In the genomic region with DNA sequence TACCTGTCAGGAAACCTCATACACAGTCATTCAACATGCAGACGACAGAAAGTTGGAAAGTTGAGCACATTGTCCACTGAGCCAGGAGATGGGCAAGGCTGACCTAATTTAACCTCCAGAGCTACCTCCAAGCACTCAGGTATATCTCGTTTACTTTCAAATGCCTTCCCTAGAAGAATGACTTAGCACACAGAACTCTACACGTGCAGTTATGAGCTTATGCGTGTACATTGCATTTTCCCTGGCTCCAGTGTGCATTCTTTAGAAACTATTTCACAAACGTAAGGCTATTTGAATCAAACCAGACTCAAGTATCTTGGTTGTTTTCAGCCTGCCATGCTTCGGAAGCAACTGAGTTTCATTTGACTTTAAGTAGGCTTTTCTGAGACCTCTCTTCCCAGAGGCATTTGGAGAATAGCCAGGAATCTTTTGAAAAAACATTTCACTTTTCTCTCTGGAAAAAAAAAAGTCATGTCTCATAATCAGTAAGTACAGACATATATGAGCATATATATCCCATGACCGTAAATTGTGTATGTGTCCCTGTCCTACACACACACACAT, we compare ENCODE assay signal across 29 mouse cellular contexts.
DNase-seq lines count a peak whose midpoint lies in the region; ATAC-seq lines count a peak whose summit lies in the region.
"Had no signal": no experiment of that assay in that cellular context is flagged by ENCODE, and none has a peak within 500 bp of the region (broad histone marks: within the 10 kb centered on the region; RNA-seq: fewer than 3 reads in every experiment).

No protein-coding gene starts in this region.

- DNase-seq in intestine, embryonic 14.5 days (ENCODE audit: low spot score), result no peak
- no peak for DNase-seq in lung, postnatal 10 days
- DNase-seq in adipocyte (ENCODE audit: low spot score) (peak; percentile 34), liver (no peak)
- DNase-seq: adrenal gland, adult 2 months; cerebellum, adult 2 months; cerebellum, postnatal 14 days; forebrain, postnatal 0 days; gastrocnemius, postnatal 10 days; heart, postnatal 36 days; kidney, adult 18-20 months; kidney, postnatal 4 days; lung, postnatal 14 days; right cerebral cortex, postnatal 25 days; thymus, adult 18-20 months; thymus, postnatal 25 days had no signal

- H3K4me1 ChIP-seq in intestine, embryonic 14.5 days (replicated peaks; ENCODE audit: control insufficient read depth, insufficient read depth, low read length), result 0 out of 2 replicates have a peak, but pooled peaks cover 8% of the 10 kb centered on the region
- no peaks in the 10 kb centered on the region for H3K4me1 ChIP-seq in intestine, embryonic 15.5 days (replicated peaks)
- no peaks in the 10 kb centered on the region for H3K4me1 ChIP-seq in lung, embryonic 16.5 days (replicated peaks; ENCODE audit: control insufficient read depth, insufficient read depth, low read length)
- no peaks in the 10 kb centered on the region for H3K4me1 ChIP-seq in forebrain, embryonic 16.5 days (replicated peaks; ENCODE audit: control insufficient read depth, insufficient read depth, low read length)
- H3K4me1 ChIP-seq: heart, embryonic 15.5 days; hindbrain, embryonic 12.5 days; kidney, embryonic 15.5 days; liver, embryonic 15.5 days; midbrain, embryonic 10.5 days; midbrain, embryonic 15.5 days; neural tube, embryonic 15.5 days had no signal

- no peaks in the 10 kb centered on the region for H3K27me3 ChIP-seq in intestine, embryonic 14.5 days (replicated peaks; ENCODE audit: control insufficient read depth, insufficient read depth, low read length)
- no peaks in the 10 kb centered on the region for H3K27me3 ChIP-seq in intestine, embryonic 15.5 days (replicated peaks)
- H3K27me3 ChIP-seq in lung, embryonic 16.5 days (ENCODE audit: control insufficient read depth, insufficient read depth, low read depth, low read length), result no peaks in the 10 kb centered on the region
- no peaks in the 10 kb centered on the region for H3K27me3 ChIP-seq in forebrain, embryonic 16.5 days (replicated peaks; ENCODE audit: control insufficient read depth, insufficient read depth, low read length)
- H3K27me3 ChIP-seq: heart, embryonic 15.5 days; hindbrain, embryonic 12.5 days; kidney, embryonic 15.5 days; liver, embryonic 15.5 days; midbrain, embryonic 15.5 days; neural tube, embryonic 15.5 days had no signal

- no peak for ATAC-seq in intestine, embryonic 14.5 days (replicated peaks; ENCODE audit: low FRiP score, low TSS enrichment, low read depth)
- no peak for ATAC-seq in intestine, embryonic 15.5 days
- peak; percentile 36 for ATAC-seq in lung, embryonic 16.5 days (ENCODE audit: low read depth)
- no peak for ATAC-seq in forebrain, embryonic 16.5 days
- ATAC-seq: CD4-positive, CD25-positive, alpha-beta regulatory T cell, adult 4 months; forebrain, postnatal 0 days; hindbrain, postnatal 0 days; midbrain, embryonic 15.5 days had no signal

- peaks cover 2% of the 10 kb centered on the region; the same call in 1 of the 2 replicates for H3K9me3 ChIP-seq in intestine, embryonic 14.5 days (ENCODE audit: control insufficient read depth, low read length)
- H3K9me3 ChIP-seq in intestine, embryonic 15.5 days, result no peaks in the 10 kb centered on the region
- no peaks in the 10 kb centered on the region for H3K9me3 ChIP-seq in lung, embryonic 16.5 days (ENCODE audit: control insufficient read depth, low read length)
- H3K9me3 ChIP-seq in forebrain, embryonic 16.5 days (ENCODE audit: control insufficient read depth, low read length), result no peaks in the 10 kb centered on the region
- H3K9me3 ChIP-seq: heart, embryonic 15.5 days; hindbrain, embryonic 12.5 days; kidney, embryonic 15.5 days; liver, embryonic 15.5 days; midbrain, embryonic 10.5 days; midbrain, embryonic 15.5 days; neural tube, embryonic 15.5 days had no signal

- H3K27ac ChIP-seq in intestine, embryonic 14.5 days (ENCODE audit: low read depth), result peak overlapping the region; percentile 5
- H3K27ac ChIP-seq in intestine, embryonic 15.5 days, result no peak overlapping the region
- H3K27ac ChIP-seq in lung, embryonic 16.5 days (ENCODE audit: low read length), result no peak overlapping the region
- no peak overlapping the region for H3K27ac ChIP-seq in forebrain, embryonic 16.5 days (ENCODE audit: low read length)
- H3K27ac ChIP-seq: heart, embryonic 15.5 days; hindbrain, embryonic 12.5 days; hindbrain, postnatal 0 days; kidney, embryonic 15.5 days; liver, embryonic 15.5 days; midbrain, embryonic 10.5 days; midbrain, embryonic 15.5 days; neural tube, embryonic 15.5 days had no signal

- H3K4me3 ChIP-seq in intestine, embryonic 14.5 days (ENCODE audit: low read depth, low read length), result no peak overlapping the region
- no peak overlapping the region for H3K4me3 ChIP-seq in intestine, embryonic 15.5 days (replicated peaks)
- no peak overlapping the region for H3K4me3 ChIP-seq in lung, embryonic 16.5 days (ENCODE audit: low read length)
- no peak overlapping the region for H3K4me3 ChIP-seq in forebrain, embryonic 16.5 days (replicated peaks; ENCODE audit: low read length)
- H3K4me3 ChIP-seq: erythroblast, embryonic 14.5 days; heart, embryonic 15.5 days; hindbrain, embryonic 12.5 days; kidney, embryonic 15.5 days; liver, embryonic 15.5 days; midbrain, embryonic 10.5 days; midbrain, embryonic 15.5 days; neural tube, embryonic 15.5 days had no signal

- H3K36me3 ChIP-seq in intestine, embryonic 14.5 days (ENCODE audit: control insufficient read depth, insufficient read depth, low read length), result no peaks in the 10 kb centered on the region
- H3K36me3 ChIP-seq in intestine, embryonic 15.5 days, result no peaks in the 10 kb centered on the region
- no peaks in the 10 kb centered on the region for H3K36me3 ChIP-seq in lung, embryonic 16.5 days (ENCODE audit: control insufficient read depth, insufficient read depth, low read length)
- H3K36me3 ChIP-seq in forebrain, embryonic 16.5 days (ENCODE audit: control insufficient read depth, insufficient read depth), result no peaks in the 10 kb centered on the region
- H3K36me3 ChIP-seq: heart, embryonic 15.5 days; hindbrain, embryonic 12.5 days; kidney, embryonic 15.5 days; liver, embryonic 15.5 days; midbrain, embryonic 10.5 days; midbrain, embryonic 15.5 days; neural tube, embryonic 15.5 days had no signal

- no peak overlapping the region for H3K4me2 ChIP-seq in intestine, embryonic 14.5 days (ENCODE audit: low read length)
- no peak overlapping the region for H3K4me2 ChIP-seq in intestine, embryonic 15.5 days (replicated peaks)
- H3K4me2 ChIP-seq in lung, embryonic 16.5 days (ENCODE audit: low read depth, low read length), result no peak overlapping the region
- H3K4me2 ChIP-seq in forebrain, embryonic 16.5 days (ENCODE audit: low read length), result no peak overlapping the region
- H3K4me2 ChIP-seq: heart, embryonic 15.5 days; hindbrain, embryonic 12.5 days; kidney, embryonic 15.5 days; liver, embryonic 15.5 days; midbrain, embryonic 15.5 days; neural tube, embryonic 15.5 days had no signal

- 55% methylated on average over 7 of the region's 7 CpGs for WGBS in intestine, embryonic 14.5 days
- 60% methylated on average over 7 of the region's 7 CpGs for WGBS in intestine, embryonic 15.5 days
- 44% methylated on average over 7 of the region's 7 CpGs for WGBS in lung, embryonic 16.5 days
- 87% methylated on average over 7 of the region's 7 CpGs for WGBS in forebrain, embryonic 16.5 days

- H3K9ac ChIP-seq in intestine, embryonic 14.5 days (ENCODE audit: low read length), result no peak overlapping the region
- no peak overlapping the region for H3K9ac ChIP-seq in intestine, embryonic 15.5 days
- no peak overlapping the region for H3K9ac ChIP-seq in lung, embryonic 16.5 days (ENCODE audit: low read length)
- H3K9ac ChIP-seq in forebrain, embryonic 16.5 days (replicated peaks; ENCODE audit: low read depth, low read length), result no peak overlapping the region
- H3K9ac ChIP-seq: forebrain, postnatal 0 days; heart, embryonic 15.5 days; hindbrain, embryonic 12.5 days; kidney, embryonic 15.5 days; liver, embryonic 15.5 days; midbrain, embryonic 15.5 days; neural tube, embryonic 15.5 days had no signal
